Mouse (Mus musculus) heart, postnatal 25 days (tissue): ENCODE measurements around the gene Park7. TPM values are rescaled to one million over a fixed set of nuclear protein-coding genes. Genes with fewer than 3 reads are reported as not detected.

ENCODE experiments used
- DNase-seq: peaks from one replicate; pipeline ENCODE4 v3.0.0; 2022; ENCODE audit warnings: low spot score
- intact Hi-C: fragments of 180-260 bp; cut with DNase I; formaldehyde crosslinking; loops from one replicate; pipeline ENCODE4 v1.15.1; 2025
- total RNA-seq, 2 experiments: library from RNA; stranded (reverse); gene quantifications; 2 replicates each; pipeline ENCODE4 v1.2.3; 2021

The Park7 gene
- 100 to 1,000 TPM; 232 to 242 TPM for total RNA-seq

DNA sequence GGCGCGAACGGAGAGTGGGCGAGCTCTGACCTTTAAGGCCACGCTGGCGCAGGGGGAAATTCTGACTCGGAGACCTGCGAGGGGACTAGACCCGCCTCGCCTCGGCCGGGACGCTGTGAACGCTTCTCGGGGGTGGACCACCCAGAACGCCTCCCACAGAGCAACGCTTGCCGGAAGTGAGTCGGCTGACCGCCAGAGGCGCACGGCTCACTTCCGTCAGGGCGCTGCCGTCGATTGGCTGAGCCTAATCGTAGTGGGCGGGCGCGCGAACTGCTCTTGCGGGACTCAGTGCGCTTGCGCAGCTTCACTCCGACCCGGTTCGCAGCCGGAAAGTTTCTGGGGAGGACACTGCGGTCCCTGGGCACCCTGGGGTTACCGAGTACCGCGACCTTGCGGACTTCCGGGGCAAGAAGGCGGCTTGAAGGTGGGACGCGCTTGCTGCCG is at the start of gene Park7, which contains the start of gene Tnfrsf9:
TSS of gene Park7 (minus strand) at position 148 of the 444 bp plus-strand sequence.
TSS of gene Tnfrsf9 (plus strand) at position 273 of the 444 bp plus-strand sequence.
- intact Hi-C loops: no loop called here

DNA sequence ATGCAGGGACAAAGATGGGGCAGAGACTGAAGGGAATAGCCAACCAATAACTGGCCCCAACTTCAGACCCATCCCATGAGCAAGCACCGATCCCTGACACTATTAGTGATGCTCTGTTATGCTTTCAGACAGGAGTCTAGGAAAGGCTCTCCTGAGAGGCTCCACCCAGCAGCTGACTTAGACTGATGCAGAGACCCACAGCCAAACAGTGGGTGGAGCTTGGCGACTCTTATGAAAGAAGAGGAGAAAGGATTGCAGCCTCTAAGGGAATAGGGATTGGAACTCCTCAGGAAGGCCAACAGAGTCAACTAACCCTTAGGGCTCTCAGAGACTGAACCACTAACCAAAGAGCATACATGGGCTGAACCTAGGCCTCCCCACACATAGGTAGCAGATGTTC is 49.5 kb upstream of the Park7 start:
- intact Hi-C loops: no loop called here
- no peak for DNase-seq

More for the DNA sequence above, at the start of gene Park7, which contains the start of gene Tnfrsf9:
- peak; percentile 95 for DNase-seq

DNA sequence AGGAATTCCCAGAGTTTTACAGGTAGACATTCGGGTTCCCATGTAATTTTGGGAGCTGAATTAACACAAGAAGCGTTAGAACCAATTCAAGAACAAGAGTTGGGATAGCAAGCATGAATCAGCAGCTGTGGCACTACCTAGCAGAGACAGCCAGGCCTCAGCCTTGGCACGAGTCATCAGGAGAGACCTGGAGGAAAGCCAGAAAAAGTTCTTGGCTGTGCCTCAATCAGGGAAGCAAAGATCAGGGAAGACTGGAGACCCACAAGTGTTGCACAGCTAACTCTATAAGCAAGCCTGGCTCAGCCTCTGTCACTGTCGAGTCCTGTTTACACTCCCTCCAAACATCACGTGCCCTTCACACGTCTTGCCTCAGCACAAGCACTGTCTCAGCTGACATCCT is 48.0 kb upstream of the Park7 start:
- intact Hi-C loops: no loop called here
- DNase-seq: no peak

DNA sequence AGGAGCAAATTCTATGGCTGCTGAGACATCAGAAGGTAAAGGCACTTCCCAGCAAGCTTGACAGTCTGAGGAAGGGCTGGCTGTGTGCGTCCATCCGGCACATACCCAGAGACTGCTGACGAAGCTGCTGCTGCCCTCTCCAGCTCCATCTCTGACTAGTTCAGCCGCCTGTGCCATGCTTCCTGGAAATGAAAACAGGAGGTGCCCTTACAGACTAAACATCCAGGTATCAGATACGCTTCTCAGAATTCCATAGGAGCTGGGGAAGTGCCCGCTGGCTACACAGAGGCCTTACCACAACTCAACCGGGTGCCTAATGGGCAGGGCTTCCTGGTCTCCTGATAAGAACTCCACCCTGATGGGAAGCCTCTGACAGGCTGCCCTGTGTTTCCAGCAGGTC is 44.3 kb upstream of the Park7 start:
- intact Hi-C loops: no loop called here
- no peak for DNase-seq

- DNase-seq: no peak
- intact Hi-C loops: no loop called here
These were observed 42.8 kb upstream of the Park7 start for GRCm38 (mm10) chr4:150957106-150957458.

GRCm38 (mm10) chr4:150956369-150957105 is 42.3 kb upstream of the Park7 start:
- intact Hi-C loops: no loop called here
- no peak for DNase-seq

DNA sequence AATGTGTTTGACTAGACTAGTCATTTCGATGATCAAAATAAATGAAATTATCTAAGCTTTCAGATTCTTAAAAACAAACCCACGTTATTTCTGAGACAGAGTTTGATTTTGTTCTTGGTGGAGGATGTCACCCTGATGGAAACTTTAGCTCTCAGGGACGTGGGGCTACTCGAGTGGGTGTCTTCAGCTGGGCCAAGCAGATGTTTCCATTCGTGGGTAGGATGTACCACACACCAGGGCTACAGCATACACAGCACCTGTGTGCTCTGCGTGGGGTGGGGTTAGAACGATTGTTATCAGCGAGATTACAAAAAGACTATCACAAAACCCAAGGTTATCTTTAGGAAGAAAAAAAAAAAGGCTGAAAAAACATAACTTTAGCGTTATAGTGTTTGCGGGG is 36.7 kb upstream of the Park7 start:
- no peak for DNase-seq
- intact Hi-C loops: no loop called here

- DNase-seq: no peak
- intact Hi-C loops: no loop called here
These were observed 30.5 kb upstream of the Park7 start for GRCm38 (mm10) chr4:150944707-150945106.

- DNase-seq: no peak
- intact Hi-C loops: no loop called here
These were observed 25.9 kb upstream of the Park7 start for GRCm38 (mm10) chr4:150939991-150940651.

DNA sequence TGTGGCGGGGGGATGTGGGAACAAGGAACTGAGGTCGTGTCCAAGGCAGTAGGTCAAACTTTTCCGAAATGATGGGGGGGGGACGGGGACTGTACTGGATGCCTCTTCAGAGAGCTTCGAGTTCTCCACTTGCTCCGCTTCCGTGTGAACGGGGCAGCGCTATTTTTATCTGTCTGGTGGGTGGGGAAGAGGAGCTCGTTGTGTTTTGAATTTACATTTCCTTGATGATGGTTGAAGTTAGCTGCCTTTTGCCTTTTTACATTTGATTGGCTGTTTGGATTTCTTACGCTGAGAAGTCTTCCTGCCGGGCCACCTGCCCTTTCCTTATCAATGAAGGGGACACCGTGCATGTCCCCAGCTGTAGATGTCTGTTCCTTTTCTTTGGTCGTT is 23.8 kb upstream of the Park7 start:
- intact Hi-C loops: no loop called here
- DNase-seq: no peak

GRCm38 (mm10) chr4:150937293-150938062 is 23.2 kb upstream of the Park7 start:
- no peak for DNase-seq
- intact Hi-C loops: no loop called here

GRCm38 (mm10) chr4:150933503-150933902 is 19.3 kb upstream of the Park7 start:
- intact Hi-C loops: no loop called here
- DNase-seq: no peak

DNA sequence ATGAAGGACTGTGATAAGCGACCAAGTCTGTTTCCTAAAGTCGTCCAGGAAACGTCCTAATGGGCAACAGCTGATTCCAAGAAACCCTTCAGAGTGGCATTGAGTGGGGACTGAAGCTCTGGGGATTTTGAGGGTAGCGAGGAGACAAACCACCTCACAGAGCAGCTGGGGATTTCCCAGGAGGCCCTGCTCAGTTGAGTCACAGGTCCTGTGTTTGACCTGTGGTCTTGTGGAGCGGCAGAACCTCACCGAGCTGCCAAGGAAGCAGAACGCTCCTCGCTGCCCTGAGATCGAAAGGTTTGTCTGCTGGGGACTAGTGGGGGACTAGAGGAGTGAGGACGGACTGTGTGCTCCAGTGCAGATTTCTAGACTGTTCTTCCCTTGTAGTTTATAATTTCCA is 13.6 kb upstream of the Park7 start:
- DNase-seq: no peak
- intact Hi-C loops: no loop called here

GRCm38 (mm10) chr4:150926924-150927705 is 12.9 kb upstream of the Park7 start:
- DNase-seq: no peak

DNA sequence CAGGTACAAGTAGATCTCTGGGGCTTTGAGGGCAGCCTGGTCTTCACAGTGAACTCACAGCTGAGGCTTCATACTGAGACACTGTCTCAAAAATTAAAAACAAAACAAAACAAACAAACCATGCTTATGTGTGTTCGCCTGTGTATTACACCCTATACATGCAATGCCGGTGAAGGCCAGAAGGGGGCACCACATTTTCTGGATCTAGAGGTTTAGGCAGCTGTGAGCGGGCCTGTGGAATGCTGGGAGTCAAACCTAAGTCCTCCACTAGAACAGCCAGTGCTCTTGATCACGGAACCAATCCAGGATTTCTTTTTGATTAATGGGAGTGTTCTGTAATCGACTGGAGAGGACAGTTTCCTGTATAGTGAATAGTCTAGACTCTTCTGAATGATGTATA is 11.7 kb upstream of the Park7 start:
- intact Hi-C loops: no loop called here
- no peak for DNase-seq

More at GRCm38 (mm10) chr4:150926924-150927705, 12.9 kb upstream of the Park7 start:
- intact Hi-C loops: no loop called here

- intact Hi-C loops: no loop called here
- no peak for DNase-seq
These were observed 10.7 kb upstream of the Park7 start for GRCm38 (mm10) chr4:150924936-150925335.

DNA sequence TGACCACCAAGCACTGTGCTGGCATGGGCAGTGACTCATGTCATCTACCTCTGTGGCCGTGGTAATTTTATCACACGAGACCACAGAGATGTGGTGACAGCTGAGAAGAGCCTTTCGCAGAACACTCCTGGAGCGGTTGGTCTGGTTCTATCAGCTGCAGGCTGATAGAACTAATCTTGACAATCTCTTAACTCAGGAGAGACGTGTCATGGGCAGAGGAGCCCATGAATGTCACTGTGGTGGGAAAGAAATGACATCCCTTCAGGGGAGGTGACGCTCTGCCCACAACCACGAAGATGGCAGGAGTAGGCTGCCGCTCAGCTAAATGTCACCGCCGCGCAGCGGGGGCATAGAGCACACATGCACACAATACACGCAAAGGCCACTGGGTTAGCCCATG is 10.1 kb upstream of the Park7 start:
- intact Hi-C loops: no loop called here

DNA sequence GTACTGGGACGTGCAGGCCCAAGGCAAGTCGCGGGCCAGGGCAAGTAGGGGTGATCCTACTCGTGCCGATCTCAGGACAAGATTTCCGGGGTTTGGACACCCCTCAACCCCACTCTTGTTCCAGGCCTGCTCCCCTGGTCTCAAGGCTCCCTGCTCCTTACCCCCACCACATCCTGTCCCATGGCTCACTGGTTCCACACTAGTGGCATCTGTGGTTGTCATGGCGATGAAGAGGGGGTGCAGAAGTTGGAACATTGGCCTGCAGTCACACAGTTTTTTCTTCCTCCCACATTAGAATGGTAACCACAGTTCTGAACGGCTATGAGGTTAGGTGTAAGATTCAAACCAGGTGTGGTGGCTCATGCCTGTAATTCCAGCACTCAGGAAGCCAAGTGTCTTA is 7.0 kb upstream of the Park7 start:
- no peak for DNase-seq
- intact Hi-C loops: no loop called here

More for the DNA sequence above, 10.1 kb upstream of the Park7 start:
- no peak for DNase-seq

GRCm38 (mm10) chr4:150917336-150918027 is 3.2 kb upstream of the Park7 start:
- intact Hi-C loops: loop anchor here (5.0 kb wide), 1 partner anchor 50 kb away; no protein-coding TSS in a partner anchor

More at GRCm38 (mm10) chr4:150917336-150918027, 3.2 kb upstream of the Park7 start:
- no peak for DNase-seq
